Mouse (Mus musculus) kidney, adult 8-10 months (tissue): ENCODE results near the gene Spaca4.

ENCODE experiments used
- DNase-seq, 2 experiments: peaks; one replicate each; pipeline ENCODE4 v3.0.0; 2022

The Spaca4 gene

GRCm38 (mm10) chr7:45695098-45695497 is 30.5 kb downstream of the Spaca4 start:
- no peak for DNase-seq

- no peak for DNase-seq
Observed at GRCm38 (mm10) chr7:45693921-45694591, 31.6 kb downstream of the Spaca4 start, which contains the start of gene Sec1. Gene Sec1, minus strand, starts transcription at chr7:45694402.

- no peak for DNase-seq
Observed at GRCm38 (mm10) chr7:45692364-45692763, 33.2 kb downstream of the Spaca4 start.

- DNase-seq, result peak in 1 of 2 experiments; percentile 26
Observed at GRCm38 (mm10) chr7:45689800-45690199, 35.8 kb downstream of the Spaca4 start.

GRCm38 (mm10) chr7:45689099-45689498 is 36.5 kb downstream of the Spaca4 start:
- DNase-seq, result no peak

- no peak for DNase-seq
Observed at GRCm38 (mm10) chr7:45686841-45687240, 38.8 kb downstream of the Spaca4 start.

- no peak for DNase-seq
Observed at GRCm38 (mm10) chr7:45685811-45686210, 39.8 kb downstream of the Spaca4 start.

- no peak for DNase-seq
Observed at GRCm38 (mm10) chr7:45683396-45684050, 42.1 kb downstream of the Spaca4 start, which contains the start of gene Ntn5. Gene Ntn5, plus strand, starts transcription at chr7:45684022.

- DNase-seq, result peak; percentile 76 to 87
Observed at GRCm38 (mm10) chr7:45682144-45683126, 43.2 kb downstream of the Spaca4 start.

- no peak for DNase-seq
Observed at GRCm38 (mm10) chr7:45681046-45681736, 44.4 kb downstream of the Spaca4 start.

GRCm38 (mm10) chr7:45679966-45680621 is 45.5 kb downstream of the Spaca4 start:
- peak; percentile 21 to 34 for DNase-seq

GRCm38 (mm10) chr7:45678513-45678912 is 47.1 kb downstream of the Spaca4 start:
- DNase-seq, result no peak

GRCm38 (mm10) chr7:45677627-45678295 is 47.9 kb downstream of the Spaca4 start:
- DNase-seq, result no peak
